Mouse (Mus musculus) retina, postnatal 7 days (tissue): Measurements from ENCODE around the gene Ubxn7.

Experiments
- DNase-seq: peaks from one replicate; pipeline ENCODE4 v3.0.0-alpha.2; 2012; ENCODE audit warnings: low read depth, low spot score

Gene Ubxn7

DNA sequence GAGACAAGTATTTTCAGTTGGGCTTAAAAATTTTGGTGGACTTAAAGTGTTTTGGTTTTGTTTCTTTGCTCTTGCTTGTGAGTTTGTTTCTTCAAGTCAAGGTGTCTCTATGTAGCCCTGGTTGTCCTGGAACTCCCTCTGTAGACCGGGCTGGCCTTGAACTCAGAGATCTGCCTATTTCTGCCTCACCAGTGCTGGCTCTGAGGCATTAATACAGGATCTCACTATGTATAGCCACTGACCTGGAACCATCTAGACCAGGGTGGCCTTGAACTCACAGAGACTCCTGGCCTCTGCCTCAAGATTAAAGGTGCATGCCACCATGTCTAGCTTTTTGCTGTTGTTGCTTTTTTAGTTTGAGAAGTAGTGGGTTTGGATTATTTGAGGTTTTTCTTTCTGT lies 99.9 kb downstream of the Ubxn7 start:
- no peak for DNase-seq

DNA sequence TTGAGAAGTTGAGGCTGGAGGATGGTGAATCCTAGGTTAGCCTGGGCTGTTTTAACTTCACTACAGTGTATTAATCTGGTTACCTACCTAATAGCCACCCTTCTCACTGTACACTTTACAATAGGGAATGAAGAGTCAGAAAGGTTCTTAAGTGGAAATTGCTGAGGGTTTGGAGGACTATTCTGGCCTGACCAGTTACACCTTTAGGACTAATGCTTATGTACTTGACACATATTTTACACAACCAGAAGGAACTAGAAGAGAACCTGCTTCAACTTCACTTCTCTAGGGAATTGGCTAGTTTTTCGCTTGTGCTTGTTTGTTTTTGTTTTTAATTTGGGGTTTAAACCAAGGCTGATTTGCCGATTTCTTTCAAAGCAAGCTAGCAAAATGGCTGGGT lies 101.1 kb downstream of the Ubxn7 start:
- no peak for DNase-seq

DNA sequence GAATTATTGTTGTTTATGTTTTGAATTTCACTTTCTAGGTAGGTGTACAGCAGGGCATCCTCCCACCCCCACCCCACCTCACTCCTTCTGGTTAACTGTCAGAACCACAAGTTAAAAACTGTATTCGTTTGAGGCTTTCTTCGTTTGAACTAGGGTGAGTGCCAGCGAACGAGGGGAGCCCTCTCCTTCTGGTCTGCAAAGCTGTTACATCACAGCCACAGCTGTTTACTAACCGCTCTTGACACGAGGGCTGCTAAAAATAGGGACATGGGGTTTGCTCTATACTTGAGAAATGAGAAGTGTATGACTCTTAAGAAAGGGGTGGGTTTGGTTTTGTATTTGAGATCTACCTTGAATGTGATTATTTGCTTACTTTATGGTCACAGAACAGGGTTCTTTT lies 102.0 kb downstream of the Ubxn7 start:
- DNase-seq = no peak

DNA sequence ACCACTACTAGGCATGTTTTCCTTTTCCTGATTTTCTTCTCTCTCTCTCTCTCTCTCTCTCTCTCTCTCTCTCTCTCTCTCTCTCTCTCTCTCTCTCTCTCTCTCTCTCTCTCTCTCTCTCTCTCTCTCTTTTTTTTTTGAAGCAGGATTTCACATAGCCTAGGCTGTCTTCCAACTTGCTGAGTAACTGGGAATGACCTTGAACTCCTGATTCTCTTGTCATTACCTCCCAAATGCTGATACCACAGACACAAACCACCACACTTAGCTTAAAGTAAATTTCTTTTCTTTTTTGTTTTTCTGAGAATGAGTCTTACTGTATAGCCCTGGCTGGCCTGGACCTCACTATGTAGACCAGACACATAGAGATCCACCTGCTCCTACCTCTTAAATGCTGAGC lies 102.6 kb downstream of the Ubxn7 start:
- DNase-seq = no peak

DNA sequence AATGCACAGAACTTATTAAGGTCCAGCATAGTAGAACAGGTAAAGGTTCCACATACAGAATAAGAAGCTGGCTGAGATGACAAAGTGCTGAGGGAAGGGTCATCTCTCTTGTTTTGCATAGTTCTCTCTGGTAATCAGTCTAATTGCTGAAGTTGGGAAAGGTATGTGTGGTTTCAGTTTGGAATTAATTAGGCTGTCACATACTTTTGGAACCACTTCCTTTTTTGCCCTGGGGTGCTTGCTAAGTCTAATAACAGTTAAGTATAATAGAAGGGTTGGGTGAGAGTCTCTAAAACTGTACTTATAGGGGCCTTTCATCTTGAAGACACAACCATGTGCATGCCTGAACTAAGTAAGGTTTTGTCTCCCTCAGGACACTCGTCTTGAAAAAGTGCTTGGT lies 104.6 kb downstream of the Ubxn7 start:
- no peak for DNase-seq

DNA sequence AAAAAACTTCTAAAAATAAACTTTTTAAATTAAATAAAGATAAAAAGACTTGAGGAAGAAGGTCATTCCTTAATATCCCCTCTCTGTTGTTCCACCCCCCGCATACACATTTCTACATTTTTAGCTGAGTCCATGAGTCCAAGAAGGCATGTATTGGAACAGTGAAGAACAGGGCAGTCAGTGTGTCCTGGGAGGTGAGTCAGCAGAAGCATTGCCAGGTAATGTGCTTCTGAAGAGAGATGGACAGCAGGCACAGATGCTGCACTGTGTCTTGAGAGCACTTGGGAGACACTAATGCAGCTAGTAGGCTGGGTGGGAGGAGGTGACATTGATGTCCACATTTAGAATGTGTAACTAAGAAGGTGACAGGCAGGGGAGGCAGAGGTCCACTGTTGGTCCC lies 105.2 kb downstream of the Ubxn7 start:
- DNase-seq = no peak

DNA sequence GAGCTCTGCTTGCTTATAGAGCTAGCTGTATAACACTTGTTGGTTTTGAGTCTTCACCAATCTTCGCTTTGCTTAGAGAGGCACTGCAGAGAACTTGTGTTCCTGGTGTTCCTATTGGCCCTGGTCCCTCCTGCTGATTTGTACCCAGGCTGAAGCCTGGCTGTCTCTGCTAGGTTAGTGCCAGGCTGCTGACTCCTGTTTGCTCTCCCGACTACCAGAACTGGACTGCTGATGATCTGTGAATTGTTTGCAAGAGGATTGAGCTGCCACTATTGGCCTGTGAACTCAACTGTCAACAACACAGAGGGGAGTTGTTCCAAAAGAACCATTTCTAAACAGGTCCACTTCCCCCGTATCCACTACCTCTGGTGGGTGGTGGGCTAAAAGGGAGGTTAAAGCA lies 109.4 kb downstream of the Ubxn7 start:
- DNase-seq = no peak
